ENCODE assay signal across 9 mouse cellular contexts in the genomic region with DNA sequence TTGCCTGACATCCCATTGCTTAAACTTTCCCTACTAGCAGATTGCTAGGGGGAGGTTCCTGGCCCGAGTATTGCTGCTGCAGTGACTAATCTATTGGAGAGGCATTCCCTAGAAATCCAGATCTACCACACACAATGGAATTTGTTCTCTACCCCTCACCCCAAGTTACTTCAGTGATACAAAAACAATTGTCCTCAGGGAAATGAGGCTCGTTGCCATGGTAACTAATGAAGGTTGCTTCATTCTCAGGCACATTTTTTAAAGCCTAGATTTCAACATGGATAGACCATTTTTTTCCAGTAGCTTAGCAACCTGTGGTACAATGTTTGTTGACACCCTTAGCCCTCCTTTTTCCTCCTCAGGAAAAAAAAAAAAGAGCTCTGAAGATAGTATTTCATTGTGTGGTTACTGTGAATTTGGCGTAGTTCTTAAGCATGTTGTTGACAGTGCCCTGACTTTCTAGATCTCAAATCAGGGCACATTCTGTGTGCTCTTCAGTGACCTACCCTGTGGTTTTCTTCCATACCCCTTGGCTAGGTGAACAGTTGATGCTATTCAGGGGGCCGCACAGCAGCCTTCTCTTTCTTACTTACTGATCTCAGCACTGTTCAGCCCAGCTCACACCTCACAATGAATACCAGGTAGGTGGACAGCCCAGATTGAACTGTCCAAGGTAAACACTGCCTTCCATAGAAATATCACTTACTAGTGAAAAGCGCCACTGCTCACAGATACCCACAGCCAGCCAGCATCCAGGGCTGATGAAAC. TPM values are rescaled to one million over a fixed set of nuclear protein-coding genes. Genes with fewer than 3 reads are reported as not detected.
DNase-seq lines count a peak whose midpoint lies in the region; ATAC-seq and TF ChIP-seq lines count a peak whose summit lies in the region.
"Had no signal": no experiment of that assay in that cellular context is flagged by ENCODE, and none has a peak within 500 bp of the region (broad histone marks: within the 10 kb centered on the region; RNA-seq: fewer than 3 reads in every experiment).

No protein-coding gene starts in this region.

- ATAC-seq in liver, embryonic 11.5 days (replicated peaks; ENCODE audit: low FRiP score) = no peak
- no peak for ATAC-seq in midbrain, embryonic 14.5 days (ENCODE audit: low FRiP score, low TSS enrichment)

- no peak overlapping the region for H3K4me3 ChIP-seq in liver, adult 2 months (ENCODE audit: insufficient read depth, low read depth, low read length)
- no peak overlapping the region for H3K4me3 ChIP-seq in liver, embryonic 11.5 days (ENCODE audit: low read depth, low read length)
- H3K4me3 ChIP-seq in embryonic facial prominence, embryonic 10.5 days = no peak overlapping the region
- no peak overlapping the region for H3K4me3 ChIP-seq in midbrain, embryonic 14.5 days (replicated peaks; ENCODE audit: low read depth, low read length)
- H3K4me3 ChIP-seq: liver, embryonic 13.5 days had no signal

- DNase-seq in liver, adult 2 months (ENCODE audit: extremely low read depth, low read depth, low spot score) = peak; percentile 72
- DNase-seq in liver, embryonic 11.5 days (ENCODE audit: low spot score) = no peak
- DNase-seq in embryonic facial prominence, embryonic 10.5 days (ENCODE audit: low spot score) = no peak
- peak; percentile 82 to 83 for DNase-seq in heart, adult 9 months (ENCODE audit: low spot score in 2 of 2)
- DNase-seq in layer of hippocampus, postnatal 14 days (ENCODE audit: low spot score in 2 of 2) = peak; percentile 54 to 92
- DNase-seq in midbrain, embryonic 14.5 days = peak; percentile 85
- DNase-seq in thymus, adult 18-20 months = no peak
- no peak for DNase-seq in thymus, postnatal 25 days

- TF ChIP-seq POLR2A in liver, adult 2 months (IDR thresholded peaks at IDR 0.05; ENCODE audit: extremely low read depth, insufficient read depth, low read length) = no peak

- TF ChIP-seq CTCF in liver, adult 2 months (IDR thresholded peaks at IDR 0.05; ENCODE audit: low read depth, low read length) = no peak

- 44% methylated on average over 5 of the region's 5 CpGs for WGBS in liver, adult 2 months
- WGBS in liver, embryonic 11.5 days = 73% methylated on average over 5 of the region's 5 CpGs
- 55% methylated on average over 5 of the region's 5 CpGs for WGBS in embryonic facial prominence, embryonic 10.5 days
- 44% methylated on average over 5 of the region's 5 CpGs for WGBS in midbrain, embryonic 14.5 days

- H3K9ac ChIP-seq in liver, adult 2 months (ENCODE audit: low read depth, low read length) = no peak overlapping the region
- H3K9ac ChIP-seq in liver, embryonic 11.5 days (ENCODE audit: low read depth, low read length) = no peak overlapping the region
- H3K9ac ChIP-seq in midbrain, embryonic 14.5 days (replicated peaks; ENCODE audit: low read length) = no peak overlapping the region
- H3K9ac ChIP-seq: liver, embryonic 13.5 days had no signal

- H3K36me3 ChIP-seq in liver, adult 2 months (ENCODE audit: control insufficient read depth, insufficient read depth, low read length) = no peaks in the 10 kb centered on the region
- H3K36me3 ChIP-seq in liver, embryonic 11.5 days (ENCODE audit: control insufficient read depth, insufficient read depth, low read length) = no peaks in the 10 kb centered on the region
- H3K36me3 ChIP-seq in embryonic facial prominence, embryonic 10.5 days (replicated peaks) = no peaks in the 10 kb centered on the region
- no peaks in the 10 kb centered on the region for H3K36me3 ChIP-seq in midbrain, embryonic 14.5 days (ENCODE audit: control insufficient read depth, insufficient read depth, low read length)
- H3K36me3 ChIP-seq: liver, embryonic 13.5 days had no signal

- H3K27me3 ChIP-seq in liver, adult 2 months (ENCODE audit: control insufficient read depth, insufficient read depth, low read length) = no peaks in the 10 kb centered on the region
- no peaks in the 10 kb centered on the region for H3K27me3 ChIP-seq in liver, embryonic 11.5 days (replicated peaks; ENCODE audit: control insufficient read depth, insufficient read depth, low read length)
- H3K27me3 ChIP-seq in embryonic facial prominence, embryonic 10.5 days (replicated peaks; ENCODE audit: low read depth, poor library complexity, severe bottlenecking) = no peaks in the 10 kb centered on the region
- no peaks in the 10 kb centered on the region for H3K27me3 ChIP-seq in midbrain, embryonic 14.5 days (ENCODE audit: control insufficient read depth, insufficient read depth, low read length)
- H3K27me3 ChIP-seq: liver, embryonic 13.5 days had no signal

- H3K4me2 ChIP-seq in liver, embryonic 11.5 days = no peak overlapping the region
- H3K4me2 ChIP-seq in midbrain, embryonic 14.5 days (ENCODE audit: low read length) = no peak overlapping the region

- peak overlapping the region; percentile 22; the same call in 1 of the 2 replicates for H3K27ac ChIP-seq in liver, adult 2 months (replicated peaks; ENCODE audit: insufficient read depth, low read depth, low read length)
- H3K27ac ChIP-seq in liver, embryonic 11.5 days (ENCODE audit: low read depth, low read length) = no peak overlapping the region
- H3K27ac ChIP-seq in embryonic facial prominence, embryonic 10.5 days (replicated peaks) = peak overlapping the region; percentile 19; the same call in 1 of the 2 replicates
- H3K27ac ChIP-seq in midbrain, embryonic 14.5 days (replicated peaks; ENCODE audit: low read depth, low read length) = peak overlapping the region; percentile 70

- H3K9me3 ChIP-seq in liver, embryonic 11.5 days (ENCODE audit: control insufficient read depth, low read length) = no peaks in the 10 kb centered on the region
- no peaks in the 10 kb centered on the region for H3K9me3 ChIP-seq in embryonic facial prominence, embryonic 10.5 days
- no peaks in the 10 kb centered on the region for H3K9me3 ChIP-seq in midbrain, embryonic 14.5 days (ENCODE audit: control insufficient read depth, low read length)
- H3K9me3 ChIP-seq: liver, embryonic 13.5 days had no signal

- H3K79me2 ChIP-seq in liver, adult 2 months (ENCODE audit: control insufficient read depth, insufficient read depth, low read length) = peaks cover 24% of the 10 kb centered on the region

- H3K4me1 ChIP-seq in liver, adult 2 months (ENCODE audit: control insufficient read depth, insufficient read depth, low read length) = peaks cover 31% of the 10 kb centered on the region
- peaks cover 43% of the 10 kb centered on the region for H3K4me1 ChIP-seq in liver, embryonic 11.5 days (replicated peaks; ENCODE audit: control insufficient read depth, insufficient read depth, low read length)
- H3K4me1 ChIP-seq in embryonic facial prominence, embryonic 10.5 days = peaks cover 44% of the 10 kb centered on the region
- peaks cover 29% of the 10 kb centered on the region for H3K4me1 ChIP-seq in midbrain, embryonic 14.5 days (ENCODE audit: control insufficient read depth, insufficient read depth, low read length)

RNA-seq across cellular contexts. Expression of gene Wdfy2, which starts 42.8 kb away (rescaled TPM):
- 10.7 and 11.5 TPM in 2 replicates for total RNA-seq in liver, adult 2 months (2014; rRNA removed)
- polyA plus RNA-seq in liver, adult 2 months (2012; rRNA removed) = 4.8 and 6.1 TPM in 2 replicates
- 6.0 and 6.7 TPM in 2 replicates for polyA plus RNA-seq in liver, embryonic 11.5 days (2014; fragmentation: Nextera tagmentation; extraction: Ambion mirVana)
- 13.6 and 16.0 TPM in 2 replicates for polyA plus RNA-seq in embryonic facial prominence, embryonic 10.5 days (2016; fragmentation: Nextera tagmentation; extraction: Ambion mirVana)
- 10 to 100 TPM; 14.6 TPM for total RNA-seq in layer of hippocampus, postnatal 14 days (2021)
- polyA plus RNA-seq in midbrain, embryonic 14.5 days (2014; fragmentation: Nextera tagmentation; extraction: Ambion mirVana) = 9.1 and 13.0 TPM in 2 replicates

Comparison
In these comparisons a context has a peak if more than half of its experiments do, and no peak if none do; other contexts are left out.
1. DNase-seq: peak in liver, adult 2 months (single experiment), heart, adult 9 months (2 of 2), layer of hippocampus, postnatal 14 days (2 of 2) and midbrain, embryonic 14.5 days (single experiment); none in liver, embryonic 11.5 days (single experiment), embryonic facial prominence, embryonic 10.5 days (single experiment), thymus, adult 18-20 months (0 of 2) and thymus, postnatal 25 days (single experiment).